Mouse (Mus musculus) thymus, adult 2 months (tissue): ENCODE measurements around the gene Mfsd13b.

Experiments used
- CTCF ChIP-seq: fragments of 200-500 bp; IDR thresholded peaks from 2 replicates; pipeline ENCODE4 v1.5.1; 2012; ENCODE audit warnings: mild to moderate bottlenecking, control low read depth, low read length, moderate library complexity, borderline replicate concordance; ENCODE audit not compliant: control insufficient read depth, poor library complexity, insufficient read depth; ENCODE audit errors: extremely low read depth
- POLR2A ChIP-seq: fragments of 200-500 bp; IDR thresholded peaks from 2 replicates; pipeline ENCODE4 v1.6.1; 2012; ENCODE audit warnings: mild to moderate bottlenecking, low read length, control low read depth, moderate library complexity; ENCODE audit not compliant: control insufficient read depth, poor library complexity, insufficient read depth; ENCODE audit errors: extremely low read depth

DNA sequence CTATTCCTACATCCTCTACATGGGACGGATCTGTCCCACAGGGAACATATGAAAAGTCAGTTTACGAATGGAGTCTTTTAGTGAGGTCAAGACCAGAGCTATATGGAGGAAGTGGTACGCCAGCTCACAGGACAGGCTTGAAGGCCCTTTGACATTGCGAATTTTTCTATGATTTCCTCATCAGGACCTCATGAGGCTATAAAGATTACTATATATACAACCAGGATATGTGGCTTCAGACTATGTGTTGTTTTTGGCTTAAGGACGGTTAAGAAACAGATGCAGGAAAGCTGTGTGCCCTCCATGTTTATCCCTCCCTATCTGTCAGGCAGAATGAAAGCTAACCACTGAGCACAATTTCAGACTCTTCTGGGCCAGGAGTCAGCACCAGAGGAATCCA is 19.2 kb upstream of the Mfsd13b start:
- TF ChIP-seq POLR2A (no peak), CTCF (no peak)
